Mouse (Mus musculus) ES-E14 (cell line): ENCODE results near the gene Fer1l4. TPM values are rescaled to one million over a fixed set of nuclear protein-coding genes. Genes with fewer than 3 reads are reported as not detected.
A peak's percentile ranks its signal among the peaks of the same experiment; 100 is the strongest.

Source experiments
- DNase-seq: peaks from one replicate; pipeline ENCODE4 v3.0.0-alpha.2; 2013; ENCODE audit warnings: low read depth, low spot score
- H3K27ac ChIP-seq: 2 replicates; pipeline ENCODE4 v1.5.1; 2012; ENCODE audit warnings: low read depth, mild to moderate bottlenecking, low read length, moderate library complexity, mixed read lengths; ENCODE audit not compliant: poor library complexity, insufficient read depth, severe bottlenecking
- H3K36me3 ChIP-seq: 2 replicates; pipeline ENCODE4 v1.6.1; 2012; ENCODE audit warnings: mild to moderate bottlenecking, low read length, moderate library complexity, mixed read lengths; ENCODE audit not compliant: control insufficient read depth, poor library complexity, insufficient read depth, severe bottlenecking
- H3K4me1 ChIP-seq, 2 experiments: fragments of 150-350 bp in 1 of 2; sonication (generic) in 1 of 2; 2 replicates each; pipeline ENCODE4 v1.6.1; 2012; ENCODE audit warnings: low read length in 2 of 2, mild to moderate bottlenecking in 1 of 2, mixed read lengths in 1 of 2; ENCODE audit not compliant: control insufficient read depth in 2 of 2, insufficient read depth in 2 of 2, poor library complexity in 1 of 2
- H3K4me3 ChIP-seq, 2 experiments: fragments of 150-350 bp in 1 of 2; sonication (generic) in 1 of 2; 2 replicates each; pipeline ENCODE4 v1.5.1; 2012; ENCODE audit warnings: low read length in 2 of 2, low read depth in 1 of 2, mild to moderate bottlenecking in 1 of 2, mixed read lengths in 1 of 2; ENCODE audit not compliant: insufficient read depth in 1 of 2, poor library complexity in 1 of 2, severe bottlenecking in 1 of 2
- H3K9ac ChIP-seq: 2 replicates; pipeline ENCODE4 v1.6.1; 2012; ENCODE audit warnings: low read depth, mild to moderate bottlenecking, low read length, mixed read lengths; ENCODE audit not compliant: poor library complexity, insufficient read depth, severe bottlenecking
- H3K9me3 ChIP-seq: fragments of 150-350 bp; sonication (generic); 2 replicates; pipeline ENCODE4 v1.6.1; 2012; ENCODE audit warnings: low read depth, mild to moderate bottlenecking, low read length; ENCODE audit not compliant: control insufficient read depth, insufficient read depth
- CHD2 ChIP-seq: IDR thresholded peaks from 2 replicates; pipeline ENCODE4 v1.6.1; 2014; ENCODE audit warnings: mild to moderate bottlenecking, low read depth, low read length, inconsistent platforms
- HCFC1 ChIP-seq: IDR thresholded peaks from 2 replicates; pipeline ENCODE4 v1.6.1; 2012; ENCODE audit warnings: low read length, inconsistent platforms, borderline replicate concordance; ENCODE audit not compliant: insufficient read depth
- MAFK ChIP-seq: IDR thresholded peaks from 2 replicates; pipeline ENCODE4 v1.6.1; 2014; ENCODE audit warnings: mild to moderate bottlenecking, low read depth, low read length, inconsistent platforms; ENCODE audit not compliant: insufficient read depth
- ZC3H11A ChIP-seq: IDR thresholded peaks from 2 replicates; pipeline ENCODE4 v1.6.1; 2012; ENCODE audit warnings: low read depth, mild to moderate bottlenecking, inconsistent platforms, low read length, borderline replicate concordance
- ZNF384 ChIP-seq: IDR thresholded peaks from 2 replicates; pipeline ENCODE4 v1.6.1; 2012; ENCODE audit warnings: low read depth, low read length, inconsistent platforms
- in situ Hi-C, 2 experiments: fragments of 600-800 bp; cut with MboI; formaldehyde crosslinking; loops; one replicate each; pipeline ENCODE4 v1.15.1; 2025; ENCODE audit warnings: low sequenced_read_pairs in 2 of 2, inconsistent platforms in 1 of 2; ENCODE audit not compliant: unreplicated experiment in 2 of 2
- total RNA-seq: library from RNA; depleted of rRNA; stranded (reverse); fragments of 300-350 nt; gene quantifications from 2 replicates; pipeline ENCODE4 v1.2.3, GENCODE M21; 2012; rRNA removed

Gene Fer1l4
- total RNA-seq, 1 experiment, result 0.22 TPM

DNA sequence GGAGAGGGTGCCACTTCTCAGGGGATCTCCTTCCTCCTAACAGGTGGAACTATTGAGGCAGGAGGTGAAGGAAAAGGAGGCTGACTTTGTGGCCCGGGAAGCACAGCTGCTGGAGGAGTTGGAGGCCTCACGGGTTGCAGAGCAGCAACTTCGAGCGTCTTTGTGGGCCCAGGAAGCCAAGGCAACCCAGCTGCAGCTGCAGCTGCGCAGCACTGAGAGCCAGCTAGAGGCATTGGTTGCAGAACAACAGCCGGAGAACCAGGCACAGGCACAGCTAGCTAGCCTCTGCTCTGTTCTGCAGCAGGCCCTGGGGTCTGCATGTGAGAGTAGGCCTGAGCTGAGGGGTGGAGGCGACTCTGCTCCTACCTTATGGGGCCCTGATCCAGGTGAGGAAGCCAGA is 67.0 kb downstream of the Fer1l4 start:
- Histone ChIP-seq H3K4me1 (no peaks in the 10 kb centered on the region), H3K9ac (no peak overlapping the region), H3K36me3 (peaks cover 31% of the 10 kb centered on the region), H3K4me3 (no peak overlapping the region), H3K9me3 (no peaks in the 10 kb centered on the region), H3K27ac (no peak overlapping the region)
- in situ Hi-C loops, result no loop called here
- TF ChIP-seq ZC3H11A, result no peak
- no peak for TF ChIP-seq CHD2
- TF ChIP-seq ZNF384, result no peak
- TF ChIP-seq HCFC1, result no peak
- no peak for TF ChIP-seq MAFK
- DNase-seq, result no peak

- no peak for DNase-seq
- Histone ChIP-seq H3K4me1 (no peaks in the 10 kb centered on the region), H3K27ac (no peak overlapping the region), H3K36me3 (peaks cover 42% of the 10 kb centered on the region), H3K9me3 (no peaks in the 10 kb centered on the region), H3K9ac (no peak overlapping the region), H3K4me3 (no peak overlapping the region)
- TF ChIP-seq CHD2 (no peak), ZNF384 (no peak), ZC3H11A (no peak), HCFC1 (no peak), MAFK (no peak)
- in situ Hi-C loops, result no loop called here
These were observed 73.3 kb downstream of the Fer1l4 start for GRCm38 (mm10) chr2:155979328-155979991.

GRCm38 (mm10) chr2:155974087-155974731 is 78.5 kb downstream of the Fer1l4 start:
- Histone ChIP-seq H3K4me1 (no peaks in the 10 kb centered on the region), H3K36me3 (peaks cover 34% of the 10 kb centered on the region), H3K9me3 (no peaks in the 10 kb centered on the region), H3K27ac (no peak overlapping the region), H3K4me3 (no peak overlapping the region), H3K9ac (no peak overlapping the region)
- TF ChIP-seq MAFK, result no peak
- TF ChIP-seq ZNF384, result no peak
- TF ChIP-seq HCFC1, result no peak
- TF ChIP-seq CHD2, result no peak
- no peak for TF ChIP-seq ZC3H11A
- DNase-seq, result peak; percentile 22
- in situ Hi-C loops, result no loop called here

DNA sequence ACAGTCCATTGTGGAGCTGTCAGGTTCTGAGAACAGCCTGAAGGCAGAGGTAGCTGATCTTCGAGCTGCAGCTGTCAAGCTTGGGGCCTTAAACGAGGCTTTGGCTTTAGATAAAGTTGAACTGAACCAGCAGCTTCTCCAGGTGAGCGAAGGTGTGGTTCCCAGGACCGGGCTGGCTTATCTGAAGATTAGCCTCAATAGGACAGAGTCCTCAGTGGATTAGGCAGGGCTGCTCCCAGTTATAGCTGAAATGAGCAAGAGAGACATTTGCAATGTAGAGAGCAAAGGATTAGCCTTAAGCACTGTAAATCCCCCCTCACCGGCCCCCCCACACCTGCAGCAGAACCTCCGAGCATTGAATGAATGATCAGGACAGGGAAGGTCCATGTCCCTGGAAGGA is 79.4 kb downstream of the Fer1l4 start:
- H3K36me3 ChIP-seq, result peaks cover 36% of the 10 kb centered on the region
- TF ChIP-seq CHD2 (no peak), ZNF384 (no peak), HCFC1 (no peak), ZC3H11A (no peak), MAFK (no peak)
- no peaks in the 10 kb centered on the region for H3K4me1 ChIP-seq
- no peak overlapping the region for H3K9ac ChIP-seq
- no peaks in the 10 kb centered on the region for H3K9me3 ChIP-seq
- no peak overlapping the region for H3K27ac ChIP-seq
- DNase-seq, result no peak
- H3K4me3 ChIP-seq, result no peak overlapping the region
- in situ Hi-C loops, result no loop called here

Other genes starting within 250 kb of the Fer1l4 start
- 4.1 and 7.0 TPM in 2 replicates for gene BC029722, start 233.5 kb downstream of the Fer1l4 start, total RNA-seq
- gene Eif6, start 226.0 kb downstream of the Fer1l4 start, total RNA-seq, result 199 and 204 TPM in 2 replicates
- gene Fam83c, start 218.1 kb downstream of the Fer1l4 start, total RNA-seq, result 0.13 and 0.21 TPM in 2 replicates
- 61.7 and 81.6 TPM in 2 replicates for gene Uqcc1, start 122.6 kb downstream of the Fer1l4 start, total RNA-seq
- not detected in 2 replicates for gene Gm15557, start 112.2 kb downstream of the Fer1l4 start, total RNA-seq
- gene Gdf5, start 107.6 kb downstream of the Fer1l4 start, total RNA-seq, result 0.09 and 0.11 TPM in 2 replicates
- 22.2 and 24.2 TPM in 2 replicates for gene Cep250, start 96.5 kb downstream of the Fer1l4 start, total RNA-seq
- gene 6430550D23Rik, start 45.0 kb downstream of the Fer1l4 start, total RNA-seq, result 0.98 and 1.5 TPM in 2 replicates
- 134 and 213 TPM in 2 replicates for gene Ergic3, start 44.9 kb downstream of the Fer1l4 start, total RNA-seq
- 1.9 and 2.6 TPM in 2 replicates for gene Spag4, start 12.2 kb upstream of the Fer1l4 start, total RNA-seq
- 42.8 and 66.1 TPM in 2 replicates for gene Cpne1, start 59.0 kb upstream of the Fer1l4 start, total RNA-seq
- gene Rbm12, start 59.0 kb upstream of the Fer1l4 start, total RNA-seq, result 21.8 and 22.1 TPM in 2 replicates
- 19.5 and 23.0 TPM in 2 replicates for gene Gm28036, start 74.1 kb upstream of the Fer1l4 start, total RNA-seq
- gene Romo1, start 91.1 kb upstream of the Fer1l4 start, total RNA-seq, result 211 and 216 TPM in 2 replicates
- 40.2 and 41.6 TPM in 2 replicates for gene Nfs1, start 91.2 kb upstream of the Fer1l4 start, total RNA-seq
- gene Rbm39, start 127.3 kb upstream of the Fer1l4 start, total RNA-seq, result 399 and 411 TPM in 2 replicates
- gene Phf20, start 143.5 kb upstream of the Fer1l4 start, total RNA-seq, result 44.1 and 51.9 TPM in 2 replicates